Mouse (Mus musculus): Measurements from ENCODE around the gene Scgb1b7.
"Not testable (repeated sequence)": the region's sequence is repeated elsewhere in the genome, so short reads cannot be mapped to it uniquely, and the experiment has no call there.

The Scgb1b7 gene

GRCm38 (mm10) chr7:31712365-31712764 lies at the start of gene Scgb1b7:
Gene Scgb1b7, plus strand, starts transcription at chr7:31712665.
- DNase-seq (ENCODE audit: low read depth, low spot score), result not testable (repeated sequence)

- not testable (repeated sequence) for DNase-seq (ENCODE audit: low read depth, low spot score)
Measured at GRCm38 (mm10) chr7:31705657-31706056, 6.8 kb upstream of the Scgb1b7 start, which contains the start of gene Scgb2b7. Gene Scgb2b7, minus strand, starts transcription at chr7:31705757.
